Mouse (Mus musculus): Measurements from ENCODE around the gene Usb1.

DNA sequence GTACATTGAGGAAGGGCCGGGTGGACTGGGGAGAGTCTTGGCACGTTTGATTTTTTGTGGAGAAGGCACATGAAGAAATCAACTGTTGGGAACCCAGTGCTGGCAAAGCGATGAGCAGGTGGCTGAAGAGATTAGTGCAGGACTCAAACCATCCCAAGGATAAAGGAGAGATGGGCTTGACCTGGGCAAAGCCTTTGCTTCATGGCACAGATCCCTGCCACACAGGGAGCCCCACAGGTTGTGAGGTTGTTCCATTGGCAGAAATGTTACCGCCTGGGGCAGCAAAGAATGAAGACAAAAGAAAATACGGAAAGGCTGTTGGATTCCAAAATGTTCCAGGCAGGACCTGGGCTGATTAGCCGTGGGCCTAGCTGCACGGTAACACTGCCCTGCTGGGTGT, 55.9 kb downstream of the Usb1 start:
- TF ChIP-seq CTCF (IDR thresholded peaks at IDR 0.05; ENCODE audit: borderline replicate concordance, insufficient read depth, low read length) (no peak), POLR2A (IDR thresholded peaks at IDR 0.05; ENCODE audit: low read depth, low read length) (no peak)

Measured in embryonic fibroblast, embryonic 13.5 days (primary cell).